Mouse (Mus musculus) adrenal gland, adult 18-20 months (tissue): Measurements from ENCODE around the gene Olfr780. TPM values are rescaled to one million over a fixed set of nuclear protein-coding genes. Genes with fewer than 3 reads are reported as not detected.
"Not testable (repeated sequence)": the region's sequence is repeated elsewhere in the genome, so short reads cannot be mapped to it uniquely, and the experiment has no call there.

Experiments used
- DNase-seq, 2 experiments: peaks; one replicate each; pipeline ENCODE4 v3.0.0; 2021 to 2022; ENCODE audit warnings: low spot score in 2 of 2
- long read RNA-seq, 2 experiments: library from polyadenylated mRNA; stranded (forward); transcript quantifications; one replicate each; pipeline ENCODE4 v2.0.0; 2021
- total RNA-seq, 2 experiments: library from RNA; stranded (reverse); gene quantifications; 1 replicate in 1 of 2; 2 replicates in 1 of 2; pipeline ENCODE4 v1.2.3; 2021

Gene Olfr780
- total RNA-seq, result not detected
- long read RNA-seq, experiment 1, result 0 reads
- long read RNA-seq, experiment 2, result 0 reads

DNA sequence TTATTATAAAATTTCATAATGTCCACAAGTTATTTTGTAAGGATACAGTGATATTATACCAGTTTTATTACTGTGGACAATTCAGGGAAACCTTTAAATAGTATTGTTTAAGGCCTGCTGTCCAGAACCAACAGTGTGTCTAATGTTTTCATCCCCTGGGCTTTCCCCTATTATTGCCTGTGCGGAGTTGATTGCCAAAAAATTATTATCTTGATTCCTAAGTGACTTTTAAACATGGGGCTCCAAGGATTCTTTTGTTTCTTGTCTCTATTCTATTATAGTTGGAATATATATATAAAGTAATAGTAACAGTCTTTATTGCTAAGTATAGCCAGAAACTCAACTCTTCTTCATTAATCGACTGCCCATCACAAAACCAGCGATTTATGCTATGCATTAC is at the start of gene Olfr780:
Gene Olfr780 (plus strand): TSS at position 301 of the 400 bp plus-strand sequence.
- DNase-seq, result no peak

DNA sequence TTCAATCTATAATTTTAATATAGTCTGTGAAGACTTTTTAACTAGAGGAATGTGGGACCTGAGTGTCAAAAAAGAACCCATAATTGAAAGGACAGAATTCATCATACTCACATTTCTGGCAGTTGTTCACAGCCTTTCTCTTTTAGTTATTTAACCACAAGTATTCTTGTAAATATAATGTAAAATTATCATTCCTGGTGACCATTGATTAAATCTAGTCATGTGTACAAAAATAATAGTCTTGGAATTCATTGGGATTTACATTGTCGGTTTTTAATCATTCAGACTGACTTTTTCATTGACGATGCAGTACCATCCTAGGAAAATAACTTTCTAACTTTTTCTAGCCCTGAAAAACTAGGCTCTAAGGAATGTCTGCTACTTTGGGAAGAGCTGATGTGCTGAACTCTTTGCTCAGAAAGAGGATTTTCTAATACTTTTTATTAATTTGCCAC is 46.8 kb upstream of the Olfr780 start, which contains the start of gene Olfr777:
Gene Olfr777 (minus strand): TSS at position 405 of the 455 bp plus-strand sequence.
- no peak for DNase-seq

DNA sequence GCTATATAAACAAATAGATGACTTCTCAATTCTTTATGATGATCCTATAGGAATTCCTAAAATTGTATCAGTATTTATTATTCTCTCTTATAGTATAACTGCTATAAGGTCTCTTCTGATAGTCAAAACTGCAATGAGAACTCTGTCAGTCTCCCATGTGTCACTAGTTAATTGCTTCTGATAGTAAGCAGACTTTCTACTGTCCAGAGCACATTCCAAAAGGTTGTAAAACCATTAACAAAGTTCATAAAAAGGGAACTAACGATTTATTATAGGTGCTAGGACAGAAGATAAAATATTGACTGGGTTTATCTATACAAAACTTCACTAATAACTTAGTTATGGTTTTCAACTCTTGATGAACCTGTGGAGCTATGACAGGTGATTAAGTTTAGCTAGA is 4.9 kb upstream of the Olfr780 start:
- DNase-seq, result not testable (repeated sequence)

DNA sequence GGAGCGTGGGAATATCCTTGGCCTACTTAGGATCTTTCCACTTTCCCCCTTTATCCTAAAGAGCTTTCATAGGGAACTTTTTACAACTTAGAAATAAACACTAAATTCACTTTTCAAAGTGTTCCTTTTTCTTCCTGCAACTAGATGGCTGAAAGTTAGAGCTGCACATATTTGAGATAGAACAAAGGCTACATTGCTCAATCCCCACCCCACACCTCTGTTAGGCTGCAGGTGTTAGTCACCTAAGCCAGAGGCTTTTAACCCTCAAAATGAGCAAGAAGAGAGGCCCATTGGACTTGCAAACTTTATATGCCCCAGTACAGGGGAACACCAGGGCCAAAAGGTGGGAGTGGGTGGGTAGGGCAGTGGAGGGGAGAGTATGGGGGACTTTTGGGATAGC is 4.4 kb upstream of the Olfr780 start:
- not testable (repeated sequence) for DNase-seq

DNA sequence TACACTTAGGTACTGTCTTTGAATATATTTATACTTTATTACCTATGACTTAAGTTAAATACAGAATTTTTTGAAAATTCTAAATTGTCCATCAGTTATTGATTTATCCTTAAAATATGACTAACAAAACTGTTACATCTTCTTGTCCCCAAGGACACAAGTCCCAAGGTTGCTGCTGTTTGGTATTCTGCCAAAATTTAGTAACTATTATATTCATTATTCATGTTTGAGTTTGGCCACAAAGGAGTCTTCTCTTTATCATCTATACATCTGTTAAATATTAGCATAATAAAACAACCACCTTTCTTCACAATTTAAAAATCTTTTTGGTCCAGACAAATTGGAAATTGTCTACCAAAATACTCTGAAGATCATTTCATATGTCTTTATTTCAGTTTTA is 10.6 kb downstream of the Olfr780 start, which contains the start of gene Olfr781:
Gene Olfr781 (plus strand): TSS at position 301 of the 400 bp plus-strand sequence.
- no peak for DNase-seq

DNA sequence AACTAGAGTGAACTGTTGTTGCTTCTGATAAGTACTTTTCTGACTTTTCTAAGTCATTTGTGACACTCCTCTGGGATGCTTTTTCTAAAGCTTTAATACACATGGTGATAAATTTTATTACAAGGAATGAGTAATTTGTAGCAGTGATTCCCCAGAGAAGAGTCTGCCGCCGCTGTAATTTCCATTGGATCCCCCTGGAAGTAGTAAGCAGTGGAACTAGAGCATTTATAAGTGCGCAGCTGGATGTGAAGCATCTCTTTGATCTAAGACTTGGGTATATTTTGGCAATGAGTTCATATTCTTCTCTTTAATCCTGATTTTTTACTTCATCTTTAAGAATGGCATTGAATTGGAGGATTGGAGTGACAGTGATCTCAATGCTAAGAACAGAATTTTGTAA is 30.6 kb downstream of the Olfr780 start, which contains the start of gene Olfr782:
Gene Olfr782 (plus strand): TSS at position 301 of the 400 bp plus-strand sequence.
- DNase-seq, result no peak

DNA sequence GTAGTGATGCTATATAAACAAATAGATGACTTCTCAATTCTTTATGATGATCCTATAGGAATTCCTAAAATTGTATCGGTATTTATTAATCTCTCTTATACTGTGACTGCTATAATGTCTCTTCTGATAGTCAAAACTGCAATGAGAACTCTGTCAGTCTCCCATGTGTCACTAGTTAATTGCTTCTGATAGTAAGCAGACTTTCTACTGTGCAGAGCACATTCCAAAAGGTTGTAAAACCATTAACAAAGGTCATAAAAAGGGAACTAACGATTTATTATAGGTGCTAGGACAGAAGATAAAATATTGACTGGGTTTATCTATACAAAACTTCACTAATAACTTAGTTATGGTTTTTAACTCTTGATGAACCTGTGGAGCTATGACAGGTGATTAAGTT is 34.6 kb downstream of the Olfr780 start:
- not testable (repeated sequence) for DNase-seq

DNA sequence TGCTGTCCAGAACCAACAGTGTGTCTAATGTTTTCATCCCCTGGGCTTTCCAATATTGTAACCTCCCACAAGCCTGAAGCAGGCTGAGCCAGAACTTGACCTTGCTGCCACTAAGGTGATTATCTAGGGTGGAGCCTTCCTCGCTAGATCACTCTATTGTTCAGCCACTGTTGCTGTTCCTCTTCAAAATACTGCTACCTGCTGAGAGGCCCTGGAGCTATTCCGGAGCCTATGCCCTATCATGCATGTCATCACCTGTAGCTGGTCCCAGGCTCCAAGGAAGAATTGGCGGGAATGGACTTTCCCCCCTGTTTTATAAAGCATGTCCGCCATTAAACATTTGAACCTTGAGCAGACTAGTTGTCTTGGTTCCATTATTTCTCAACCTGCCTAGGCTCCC is 38.6 kb downstream of the Olfr780 start:
- not testable (repeated sequence) for DNase-seq

DNA sequence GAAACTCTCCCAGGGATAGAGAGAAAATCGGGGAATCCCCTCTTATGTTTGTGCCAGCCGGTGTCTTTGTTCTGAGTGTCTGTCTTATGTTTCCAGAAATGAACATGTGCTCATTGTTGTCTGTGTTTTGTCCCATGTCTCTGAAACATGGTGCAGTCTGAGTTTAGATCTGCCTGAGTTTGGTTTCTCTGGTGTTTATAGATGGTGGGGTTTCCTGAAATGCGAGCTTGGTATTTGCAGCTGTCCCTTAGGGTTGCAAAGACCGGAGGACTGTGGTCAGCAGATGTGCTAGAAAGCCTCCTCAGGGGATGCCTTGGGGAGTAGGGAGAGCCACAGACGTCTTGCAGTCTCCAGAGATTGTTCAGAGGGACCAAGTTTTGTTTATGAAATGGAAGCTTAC is 39.4 kb downstream of the Olfr780 start:
- no peak for DNase-seq

Other genes starting within 250 kb of the Olfr780 start
- not detected for gene Olfr766-ps1, start 249.1 kb upstream of the Olfr780 start, total RNA-seq
- gene Olfr767, start 235.2 kb upstream of the Olfr780 start, total RNA-seq, result not detected
- gene Olfr768, start 218.7 kb upstream of the Olfr780 start, total RNA-seq, result not detected
- not detected for gene Olfr769, start 200.3 kb upstream of the Olfr780 start, total RNA-seq
- not detected for gene Olfr770, start 179.1 kb upstream of the Olfr780 start, total RNA-seq
- gene Olfr771, start 153.4 kb upstream of the Olfr780 start, total RNA-seq, result not detected
- gene Olfr772, start 140.2 kb upstream of the Olfr780 start, total RNA-seq, result not detected
- not detected for gene Olfr773, start 130.7 kb upstream of the Olfr780 start, total RNA-seq
- not detected for gene Olfr774, start 81.9 kb upstream of the Olfr780 start, total RNA-seq
- gene Olfr775, start 69.7 kb upstream of the Olfr780 start, total RNA-seq, result not detected
- not detected for gene Olfr776, start 59.0 kb upstream of the Olfr780 start, total RNA-seq
- not detected for gene Olfr777, start 46.6 kb upstream of the Olfr780 start, total RNA-seq
- not detected for gene Olfr781, start 10.7 kb downstream of the Olfr780 start, total RNA-seq
- not detected for gene Olfr782, start 30.7 kb downstream of the Olfr780 start, total RNA-seq
- gene Olfr784, start 66.0 kb downstream of the Olfr780 start, total RNA-seq, result not detected
- gene Olfr785, start 87.3 kb downstream of the Olfr780 start, total RNA-seq, result not detected
- gene Olfr786, start 109.2 kb downstream of the Olfr780 start, total RNA-seq, result not detected
- not detected for gene Olfr787, start 143.7 kb downstream of the Olfr780 start, total RNA-seq
- not detected for gene Olfr788, start 152.9 kb downstream of the Olfr780 start, total RNA-seq
- not detected for gene Olfr789, start 166.6 kb downstream of the Olfr780 start, total RNA-seq
- gene Olfr790, start 180.4 kb downstream of the Olfr780 start, total RNA-seq, result not detected
- not detected for gene Olfr791, start 203.7 kb downstream of the Olfr780 start, total RNA-seq
- gene Olfr792, start 221.0 kb downstream of the Olfr780 start, total RNA-seq, result not detected
- not detected for gene Olfr794, start 249.5 kb downstream of the Olfr780 start, total RNA-seq